Mouse (Mus musculus): Measurements from ENCODE around the gene Plekha1. TPM values are rescaled to one million over a fixed set of nuclear protein-coding genes. Genes with fewer than 3 reads are reported as not detected.

Gene Plekha1
- total RNA-seq (2017) = 50.3 and 52.4 TPM in 2 replicates

DNA sequence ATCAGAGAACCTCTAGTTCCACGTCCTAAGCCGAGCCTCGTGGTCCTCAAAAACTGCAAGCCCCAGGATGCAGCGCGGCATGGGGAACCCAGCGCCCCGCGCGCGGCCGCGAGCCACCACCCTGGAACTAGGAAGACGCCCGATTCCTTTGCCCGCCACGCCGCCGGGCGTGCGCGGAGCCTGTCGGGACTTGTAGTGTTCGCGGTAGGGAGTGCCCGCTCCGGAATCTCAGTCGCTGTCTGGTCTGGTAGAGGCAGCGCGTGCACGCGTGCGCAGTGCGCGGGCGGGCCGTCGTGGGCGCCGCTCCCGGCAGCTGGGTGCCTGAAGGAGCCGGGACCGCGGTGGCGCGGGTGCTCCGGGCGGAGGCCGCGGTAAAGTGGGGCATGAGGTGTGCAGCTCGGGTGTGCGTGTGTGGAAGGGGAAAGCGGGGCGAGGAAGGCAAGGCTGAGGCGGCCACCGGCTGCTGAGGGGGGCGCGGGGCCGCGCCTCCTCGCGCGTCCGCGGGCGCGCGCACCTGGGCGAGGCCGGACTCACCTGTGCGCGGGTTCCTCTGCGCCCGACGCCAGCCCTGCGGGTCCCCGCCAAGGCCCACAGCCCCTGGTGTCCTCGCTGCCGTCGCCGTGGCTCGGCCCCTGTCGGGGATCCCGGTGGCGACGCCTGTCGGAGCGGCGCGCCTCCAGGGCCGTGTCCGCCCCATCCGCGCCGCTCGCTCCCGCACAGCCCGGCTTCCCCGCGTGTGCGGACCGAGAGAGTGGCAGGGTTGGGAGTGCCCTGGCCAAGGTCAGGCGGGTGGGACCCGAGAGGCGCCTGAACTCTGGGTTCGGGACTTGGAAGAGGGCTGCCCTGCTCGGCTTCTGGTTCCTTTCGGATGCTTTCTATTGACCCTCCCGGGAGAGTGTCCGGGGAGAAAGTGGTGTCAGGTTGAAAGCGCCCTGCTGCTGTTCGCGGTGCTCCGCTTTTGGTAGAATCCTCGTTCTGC, at the start of gene Plekha1:
Gene Plekha1, plus strand, starts transcription at position 144 of the 979 bp plus-strand sequence.
- ATAC-seq (ENCODE audit: extremely low read depth, insufficient number of reproducible peaks, low FRiP score, poor library complexity, severe bottlenecking) = peak; percentile 96

DNA sequence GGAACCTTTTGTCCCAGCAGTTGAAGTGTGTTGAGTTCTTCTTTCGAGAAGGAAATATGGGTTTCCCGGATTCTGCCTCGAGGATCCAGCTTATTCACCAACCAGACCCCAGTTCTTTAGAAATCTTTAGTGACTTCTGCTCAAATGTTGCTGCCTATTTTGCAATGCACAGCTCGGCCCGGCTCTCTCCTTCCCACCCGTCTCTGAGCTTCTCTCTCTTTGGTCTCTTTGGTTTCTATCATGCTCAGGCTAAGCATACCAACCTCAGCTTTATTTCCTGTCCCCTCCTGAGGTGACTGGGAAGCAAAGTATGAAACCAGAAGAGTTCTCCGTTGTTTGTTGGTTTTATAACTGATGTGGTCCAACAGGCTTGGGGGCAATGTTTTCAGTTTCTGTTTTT, 49.3 kb upstream of the Plekha1 start:
- ATAC-seq (ENCODE audit: extremely low read depth, insufficient number of reproducible peaks, low FRiP score, poor library complexity, severe bottlenecking) = no peak

DNA sequence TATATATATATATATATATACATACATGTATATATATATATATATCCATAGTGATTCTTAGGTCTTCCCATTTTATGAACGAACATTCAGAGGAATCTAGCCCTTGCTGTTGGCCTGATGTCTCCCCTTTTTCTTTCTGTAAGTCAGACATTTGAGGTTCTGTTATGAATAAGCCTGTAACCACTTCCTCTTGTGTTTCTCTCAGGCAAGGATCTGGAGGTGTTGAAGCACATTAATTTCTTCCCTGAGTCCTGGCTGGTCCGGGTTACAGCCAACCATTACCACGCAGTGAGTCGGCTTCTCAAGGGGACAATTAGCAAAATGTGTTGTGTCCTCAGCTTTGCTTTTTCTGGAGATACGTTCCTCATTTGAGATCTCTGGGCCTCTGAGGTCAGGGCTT, 46.7 kb upstream of the Plekha1 start:
- ATAC-seq (ENCODE audit: extremely low read depth, insufficient number of reproducible peaks, low FRiP score, poor library complexity, severe bottlenecking) = no peak

DNA sequence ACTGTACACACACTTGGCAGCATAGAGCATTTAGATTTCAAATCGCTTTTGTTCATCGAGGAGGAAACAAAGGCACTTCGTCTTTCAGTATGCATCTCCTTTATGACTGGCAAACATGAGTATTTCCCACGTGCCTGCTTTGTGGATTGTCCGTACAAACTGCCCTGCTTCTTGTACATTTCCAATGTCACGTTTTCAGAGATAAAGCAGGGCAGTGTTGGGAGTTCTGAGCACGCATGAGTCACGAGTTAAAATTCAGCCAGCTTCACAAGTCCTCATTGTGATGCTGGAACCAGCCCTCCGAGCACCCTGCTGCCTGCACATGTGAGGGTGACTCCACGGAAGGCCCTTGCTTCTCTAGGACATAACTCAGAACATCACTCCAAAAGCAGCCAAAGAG, 45.9 kb upstream of the Plekha1 start:
- ATAC-seq (ENCODE audit: extremely low read depth, insufficient number of reproducible peaks, low FRiP score, poor library complexity, severe bottlenecking) = no peak

DNA sequence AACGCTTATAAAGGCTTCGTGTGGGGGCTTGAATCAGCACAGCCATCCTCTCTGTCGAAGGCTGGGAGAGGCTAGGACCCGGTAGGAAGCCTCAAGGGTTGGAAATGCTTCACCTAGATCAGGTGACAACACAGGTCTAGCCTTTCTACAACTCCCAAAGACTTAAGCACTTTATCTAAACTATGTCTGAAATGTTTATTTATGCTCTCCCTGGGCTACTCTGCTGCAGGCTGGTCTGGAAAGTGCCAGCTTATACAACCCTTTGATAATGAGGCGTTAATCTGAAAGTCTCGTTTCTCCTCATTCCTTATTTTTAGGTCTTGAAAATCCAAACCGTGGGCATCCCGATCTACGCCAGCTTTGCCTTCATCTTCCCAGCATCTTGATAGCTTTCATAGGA, 41.6 kb upstream of the Plekha1 start:
- ATAC-seq (ENCODE audit: extremely low read depth, insufficient number of reproducible peaks, low FRiP score, poor library complexity, severe bottlenecking) = no peak

DNA sequence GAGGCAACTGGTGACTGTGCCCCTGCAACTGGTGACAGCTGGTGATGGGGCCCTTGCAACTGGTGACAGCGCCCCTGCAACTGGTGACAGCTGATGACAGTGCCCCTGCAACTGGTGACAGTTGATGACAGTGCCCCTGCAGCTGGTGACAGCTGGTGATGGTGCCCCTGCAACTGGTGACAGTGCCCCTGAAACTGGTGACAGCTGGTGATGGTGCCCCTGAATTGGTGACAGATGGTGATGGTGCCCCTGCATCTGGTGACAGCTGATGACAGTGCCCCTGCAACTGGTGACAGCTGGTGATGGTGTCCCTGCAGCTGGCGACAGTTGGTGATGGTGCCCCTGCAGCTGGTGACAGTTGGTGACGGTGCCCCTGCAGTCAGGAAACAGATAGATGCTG, 39.2 kb upstream of the Plekha1 start:
- ATAC-seq (ENCODE audit: extremely low read depth, insufficient number of reproducible peaks, low FRiP score, poor library complexity, severe bottlenecking) = no peak

DNA sequence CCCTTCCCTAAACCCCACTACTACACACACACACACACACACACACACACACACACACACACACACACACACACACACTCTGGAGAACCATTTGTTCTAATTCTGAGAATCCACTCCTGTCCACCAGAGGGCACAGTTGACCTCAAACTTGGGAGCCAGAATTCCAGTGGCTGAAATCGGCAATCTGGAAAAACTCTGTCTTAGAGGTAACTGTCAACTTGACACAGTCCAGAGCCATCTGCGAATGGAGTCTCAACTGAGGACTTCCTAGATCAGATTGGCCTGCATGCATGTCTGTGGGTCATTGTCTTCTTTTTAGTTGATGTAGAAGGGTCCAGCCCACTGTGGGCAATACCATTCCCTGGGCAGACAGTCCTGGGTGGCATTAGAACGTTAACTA, 38.1 kb upstream of the Plekha1 start:
- no peak for ATAC-seq (ENCODE audit: extremely low read depth, insufficient number of reproducible peaks, low FRiP score, poor library complexity, severe bottlenecking)

DNA sequence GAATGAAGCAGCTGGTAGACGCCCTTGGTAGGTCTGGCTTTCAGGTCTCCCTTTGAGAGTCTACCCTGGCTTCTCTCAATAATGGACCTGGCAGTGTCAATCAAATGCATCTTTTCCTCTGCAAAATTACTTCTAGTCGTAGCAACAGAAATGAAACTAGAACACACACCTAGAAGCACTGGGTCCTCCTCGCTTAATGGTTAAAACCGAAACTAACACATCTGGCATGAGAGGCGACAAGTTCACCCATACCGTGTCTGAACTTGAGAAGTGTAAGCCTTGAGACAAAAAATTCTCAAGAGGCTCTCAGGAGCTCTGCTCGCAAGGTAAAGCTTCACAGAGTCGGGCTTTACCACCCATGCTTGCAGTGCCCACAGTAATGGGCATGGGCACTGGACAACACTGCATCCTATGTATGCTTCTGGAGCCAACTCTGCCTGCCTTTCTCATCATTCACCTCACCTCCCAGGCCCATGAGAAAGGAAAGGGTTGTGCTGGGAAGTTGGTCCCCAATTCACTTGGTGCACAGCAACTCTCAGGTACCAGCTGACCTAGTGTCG, 37.6 kb upstream of the Plekha1 start:
- ATAC-seq (ENCODE audit: extremely low read depth, insufficient number of reproducible peaks, low FRiP score, poor library complexity, severe bottlenecking) = 0 out of 2 replicates have a peak, but pooled peaks have one; percentile 2

DNA sequence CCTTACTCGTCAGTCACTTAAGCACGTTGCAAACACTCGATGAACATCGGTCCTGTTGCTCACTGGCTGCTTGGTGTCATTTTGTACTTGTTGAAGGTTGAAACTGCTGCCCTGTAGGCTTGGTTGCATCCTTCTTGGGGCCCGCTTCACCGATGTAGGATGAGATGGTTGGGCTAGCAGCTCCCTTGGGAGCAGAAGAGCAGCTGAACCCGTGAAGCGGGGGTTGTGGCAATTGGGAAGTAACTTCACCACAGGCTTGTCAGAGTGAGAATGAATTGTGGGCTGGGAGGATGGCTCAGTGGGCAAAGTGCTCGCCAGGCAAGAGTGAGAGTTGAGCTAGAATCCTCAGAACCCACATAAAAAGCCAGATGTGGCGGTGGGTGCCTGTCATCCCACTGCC, 37.1 kb upstream of the Plekha1 start:
- ATAC-seq (ENCODE audit: extremely low read depth, insufficient number of reproducible peaks, low FRiP score, poor library complexity, severe bottlenecking) = peak; percentile 17; the same call in 1 of the 2 replicates

DNA sequence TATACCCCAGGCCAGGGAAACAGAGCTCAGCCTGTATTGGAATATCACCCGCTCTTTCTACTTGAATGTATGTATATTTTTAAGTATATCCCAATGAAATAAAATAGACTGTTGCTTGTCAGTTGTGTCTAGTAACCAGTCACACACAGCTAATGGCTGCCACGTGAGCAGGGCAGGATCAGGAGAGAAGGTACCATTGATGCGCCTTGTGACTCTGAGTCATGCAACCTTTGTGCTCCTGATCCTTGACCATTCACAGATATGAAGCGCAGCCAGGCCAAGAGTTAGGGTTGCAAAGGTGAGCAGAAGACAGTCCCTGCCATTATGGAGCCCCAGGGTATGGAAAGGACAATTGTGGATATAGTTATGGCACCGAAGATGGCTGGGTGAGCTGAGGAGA, 34.0 kb upstream of the Plekha1 start:
- ATAC-seq (ENCODE audit: extremely low read depth, insufficient number of reproducible peaks, low FRiP score, poor library complexity, severe bottlenecking) = no peak

DNA sequence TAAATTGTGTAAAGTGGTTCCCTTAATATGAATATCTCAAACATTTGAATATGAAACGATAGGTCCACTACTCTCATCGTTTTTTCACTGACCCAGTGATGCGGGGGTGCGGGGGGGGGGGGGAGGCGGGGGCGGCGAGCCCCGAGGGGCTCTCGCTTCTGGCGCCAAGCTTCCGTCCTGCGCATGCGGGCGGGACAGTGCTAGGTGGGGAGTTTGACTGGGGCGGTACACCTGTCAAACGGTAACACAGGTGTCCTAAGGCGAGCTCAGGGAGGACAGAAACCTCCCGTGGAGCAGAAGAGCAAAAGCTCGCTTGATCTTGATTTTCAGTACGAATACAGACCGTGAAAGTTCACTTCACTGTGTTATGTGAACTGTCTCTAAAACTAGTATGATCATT, 31.3 kb upstream of the Plekha1 start:
- peak; percentile 95 for ATAC-seq (ENCODE audit: extremely low read depth, insufficient number of reproducible peaks, low FRiP score, poor library complexity, severe bottlenecking)

DNA sequence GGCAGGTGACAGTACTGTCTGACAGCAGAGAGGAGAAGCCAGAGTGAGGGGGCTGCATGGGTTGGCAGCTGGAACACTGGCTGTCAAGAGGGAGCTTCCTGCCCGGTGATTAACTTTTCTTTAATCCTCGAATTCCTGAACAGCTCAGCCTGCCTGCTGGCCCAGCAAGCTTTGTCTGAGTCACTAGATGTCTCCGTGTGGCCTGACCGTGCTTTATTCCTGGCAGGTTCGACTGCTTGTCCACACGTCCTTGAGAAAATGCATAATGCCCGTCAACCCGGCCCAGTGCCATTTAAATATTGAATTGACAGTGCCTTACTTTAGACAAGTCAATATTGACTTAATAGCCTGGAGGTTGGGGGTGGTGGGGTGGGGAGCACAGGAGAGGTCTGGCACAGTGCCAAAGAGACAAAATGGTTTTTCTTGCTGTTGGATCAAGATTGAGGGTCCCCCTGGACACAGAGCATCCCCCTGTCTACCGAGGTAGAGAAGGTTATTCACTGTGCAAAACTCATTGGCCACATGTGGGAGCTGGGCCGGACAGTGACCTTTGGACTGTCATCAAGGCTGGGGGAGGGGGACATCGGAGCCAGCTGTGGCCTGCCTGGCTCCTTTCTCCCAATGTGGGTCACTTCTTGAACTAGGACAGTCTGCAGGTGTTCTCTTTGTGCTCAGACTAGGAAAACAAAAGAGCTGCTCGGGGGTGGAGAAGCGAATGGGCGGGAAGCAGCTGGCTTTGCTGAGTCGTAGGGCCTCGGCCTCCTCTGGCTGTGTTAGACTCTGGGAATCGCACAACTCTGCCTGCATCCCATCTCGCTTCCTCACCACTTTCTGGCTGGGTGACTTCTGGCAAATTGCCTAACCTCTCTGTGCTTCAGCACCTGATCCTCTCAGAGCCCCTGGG, 30.3 kb upstream of the Plekha1 start:
- ATAC-seq (ENCODE audit: extremely low read depth, insufficient number of reproducible peaks, low FRiP score, poor library complexity, severe bottlenecking) = no peak

DNA sequence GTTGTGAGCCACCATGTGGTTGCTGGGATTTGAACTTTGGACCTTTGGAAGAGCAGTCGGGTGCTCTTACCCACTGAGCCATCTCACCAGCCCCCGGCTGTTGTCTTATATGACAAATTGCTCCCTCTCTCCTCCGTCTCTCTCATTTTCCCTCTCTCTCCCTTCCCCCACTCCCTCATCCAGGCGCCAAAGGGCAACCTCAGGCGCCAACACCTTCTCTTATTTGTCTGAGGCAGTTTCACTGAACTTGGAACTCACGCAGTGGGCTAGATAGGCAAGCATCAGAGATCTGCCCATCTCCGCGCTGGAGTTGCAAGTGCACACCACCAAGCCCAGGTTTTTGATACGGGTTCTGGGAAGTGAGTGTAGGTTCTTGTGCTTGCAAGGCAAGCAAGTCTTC, 29.5 kb upstream of the Plekha1 start:
- no peak for ATAC-seq (ENCODE audit: extremely low read depth, insufficient number of reproducible peaks, low FRiP score, poor library complexity, severe bottlenecking)

DNA sequence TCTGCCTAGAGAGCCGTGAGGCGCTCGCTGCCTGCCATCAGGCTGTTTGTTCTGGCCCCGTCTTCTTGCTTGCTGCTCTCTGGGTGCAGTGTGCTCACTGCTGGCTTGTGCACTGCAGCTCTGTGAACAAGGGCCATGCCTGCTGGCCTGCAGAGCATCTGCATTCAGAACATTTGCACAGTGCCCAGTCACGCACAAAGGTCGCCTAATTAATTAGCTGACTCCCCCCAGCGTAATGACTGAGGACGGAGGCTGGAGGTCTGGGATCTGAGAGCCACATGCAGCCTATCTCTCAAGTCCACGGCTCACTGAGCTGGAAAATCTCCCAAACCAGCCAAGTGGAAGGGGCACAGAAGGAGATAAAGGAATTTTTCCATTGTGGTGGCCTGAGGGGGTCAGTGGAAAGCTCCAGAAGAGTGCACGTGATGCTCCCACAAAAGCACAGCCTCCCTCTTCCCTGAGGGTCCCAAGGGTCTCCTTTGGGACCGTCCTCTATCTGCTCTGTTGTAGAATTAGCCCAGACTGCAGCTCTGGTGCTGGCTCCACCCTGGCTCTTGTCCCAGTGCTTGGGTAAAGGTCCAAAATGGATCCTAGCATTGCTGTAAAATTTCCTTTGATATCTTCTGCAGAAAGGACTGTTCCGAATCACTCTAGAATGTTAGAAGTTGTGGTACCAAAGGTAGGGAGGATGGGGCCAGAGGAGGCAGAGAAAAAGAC, 27.5 kb upstream of the Plekha1 start:
- no peak for ATAC-seq (ENCODE audit: extremely low read depth, insufficient number of reproducible peaks, low FRiP score, poor library complexity, severe bottlenecking)

DNA sequence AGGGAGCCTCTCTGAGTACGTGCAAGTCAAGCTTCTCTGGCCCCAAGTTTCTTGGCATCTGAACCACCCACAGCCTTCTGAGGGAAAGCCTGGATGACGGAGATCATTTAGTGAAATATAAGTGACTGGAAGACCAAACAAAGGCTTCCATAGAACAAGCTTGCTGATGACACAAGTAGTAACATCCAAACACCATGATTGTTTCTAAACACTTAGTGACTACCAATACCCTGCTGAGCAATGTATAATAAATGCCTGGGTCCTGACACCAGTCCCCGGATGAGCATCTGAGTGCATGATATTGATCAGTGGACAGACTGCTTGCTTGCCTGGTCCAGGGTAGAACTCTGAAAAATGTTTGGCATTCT, 26.9 kb upstream of the Plekha1 start:
- no peak for ATAC-seq (ENCODE audit: extremely low read depth, insufficient number of reproducible peaks, low FRiP score, poor library complexity, severe bottlenecking)

DNA sequence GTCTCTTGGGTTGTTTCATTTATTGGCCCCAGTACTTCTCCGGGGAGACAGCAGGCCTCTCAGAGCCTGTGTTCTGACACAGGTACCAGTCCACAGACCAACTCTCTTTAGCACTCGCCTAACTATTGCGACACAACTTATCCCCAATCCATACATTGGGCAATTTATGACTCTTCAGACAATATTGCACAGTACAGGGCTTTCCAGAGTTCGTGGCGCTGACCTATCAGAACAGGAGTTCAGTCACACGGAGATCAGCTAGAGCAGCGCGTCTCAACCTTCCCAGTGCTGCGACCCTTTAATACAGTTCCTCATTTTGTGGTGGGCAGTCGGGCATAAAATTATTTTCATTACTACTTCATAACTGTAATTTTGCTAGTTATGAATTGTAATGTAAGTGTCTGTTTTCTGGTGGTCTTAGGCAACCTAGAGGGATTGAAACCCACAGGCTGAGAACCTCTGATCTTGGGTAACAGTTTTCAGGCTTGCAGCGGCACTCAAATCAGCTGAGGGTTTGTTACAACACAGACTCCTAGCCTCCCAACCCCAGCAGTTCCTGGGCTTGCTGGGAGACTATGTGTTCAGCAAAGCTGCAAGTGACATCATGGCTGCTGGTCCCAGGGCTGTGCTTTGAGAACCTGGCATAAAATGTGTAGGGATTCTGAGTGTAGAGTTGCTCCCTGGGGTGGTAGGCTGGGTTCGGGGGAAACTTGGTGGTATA, 26.0 kb upstream of the Plekha1 start:
- ATAC-seq (ENCODE audit: extremely low read depth, insufficient number of reproducible peaks, low FRiP score, poor library complexity, severe bottlenecking) = no peak

DNA sequence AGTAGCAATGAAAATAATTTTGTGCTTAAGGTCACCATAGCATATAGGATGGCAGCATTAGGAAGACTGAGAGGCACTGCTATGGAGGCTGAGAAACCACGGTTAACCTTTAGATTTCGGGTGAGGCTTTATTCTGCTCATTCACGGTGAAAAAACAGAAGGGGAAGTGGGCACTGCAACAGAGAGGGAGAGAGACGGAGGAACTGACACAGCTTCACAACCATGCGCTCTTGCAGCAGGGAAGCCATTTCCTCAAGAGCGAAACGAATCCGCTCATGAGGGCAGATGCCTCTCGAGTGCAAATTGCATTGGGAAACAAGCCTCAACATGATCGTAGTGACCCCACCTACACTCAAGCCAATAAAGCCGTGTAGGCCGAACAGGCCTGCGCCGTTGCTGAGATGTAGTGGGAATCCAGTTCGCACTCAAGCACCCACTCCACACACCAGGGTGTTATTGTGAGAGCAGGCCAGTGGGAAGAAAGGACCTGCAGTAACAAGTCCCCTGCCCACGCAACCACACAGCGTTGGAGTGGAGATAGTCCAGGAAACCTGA, 18.3 kb upstream of the Plekha1 start:
- ATAC-seq (ENCODE audit: extremely low read depth, insufficient number of reproducible peaks, low FRiP score, poor library complexity, severe bottlenecking) = 0 out of 2 replicates have a peak, but pooled peaks have one; percentile 56

DNA sequence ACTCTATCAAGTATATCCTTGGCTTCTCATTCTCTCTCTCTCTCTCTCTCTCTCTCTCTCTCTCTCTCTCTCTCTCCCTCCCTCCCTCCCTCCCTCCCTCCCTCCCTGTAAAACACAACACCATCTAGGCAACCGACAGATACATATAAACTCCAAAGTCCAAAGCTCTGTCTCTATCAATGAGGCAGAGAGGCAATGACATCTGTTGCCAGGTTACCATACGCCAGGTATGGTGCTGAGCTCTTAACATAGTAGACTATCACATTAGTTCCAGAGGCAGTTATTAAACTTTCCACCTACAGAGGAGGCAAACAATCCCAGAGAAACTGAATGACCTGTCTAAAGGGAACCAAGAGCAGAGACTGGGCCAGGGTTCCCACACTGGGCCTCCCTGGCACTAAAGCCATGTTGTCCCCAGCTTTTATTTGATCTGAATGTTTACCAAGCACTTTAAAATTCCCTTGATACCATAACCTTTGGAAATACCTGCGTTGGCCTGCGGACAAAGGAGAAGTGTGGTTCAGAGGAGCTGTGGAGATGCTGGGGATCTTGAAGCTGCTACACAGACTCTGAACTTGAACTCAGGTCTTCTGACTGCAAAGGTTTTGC, 10.8 kb upstream of the Plekha1 start:
- ATAC-seq (ENCODE audit: extremely low read depth, insufficient number of reproducible peaks, low FRiP score, poor library complexity, severe bottlenecking) = no peak
